Mouse (Mus musculus): Measurements from ENCODE around the gene Slc50a1.

GRCm38 (mm10) chr3:89294195-89294594, 23.8 kb upstream of the Slc50a1 start:
- TF ChIP-seq JUND (IDR thresholded peaks at IDR 0.05; ENCODE audit: low read depth, low read length), result no peak
- TF ChIP-seq CHD1 (IDR thresholded peaks at IDR 0.05; ENCODE audit: low read depth, low read length), result no peak
- no peak for TF ChIP-seq E2F4 (IDR thresholded peaks at IDR 0.05; ENCODE audit: borderline replicate concordance, low read depth, low read length)
- TF ChIP-seq CTCF (IDR thresholded peaks at IDR 0.05 in 2 of 3, conservative IDR thresholded peaks at IDR 0.05 in 1 of 3; ENCODE audit: control insufficient read depth in 1 of 3, insufficient read depth in 1 of 3, low read depth in 2 of 3, low read length in 3 of 3, poor library complexity in 1 of 3, severe bottlenecking in 1 of 3), result no peak
- no peak for TF ChIP-seq POLR2A (IDR thresholded peaks at IDR 0.05; ENCODE audit: control insufficient read depth in 1 of 2, insufficient read depth in 1 of 2, low read depth in 1 of 2, low read length in 2 of 2, poor library complexity in 1 of 2)
- no peak for TF ChIP-seq CHD2 (IDR thresholded peaks at IDR 0.05; ENCODE audit: low read length)
- no peak for TF ChIP-seq MAFK (IDR thresholded peaks at IDR 0.05; ENCODE audit: borderline replicate concordance, low read depth, low read length)
- no peak for TF ChIP-seq POLR2AphosphoS5 (IDR thresholded peaks at IDR 0.05; ENCODE audit: borderline replicate concordance, low read depth, low read length)
- no peak for TF ChIP-seq GABPA (IDR thresholded peaks at IDR 0.05; ENCODE audit: low read depth, low read length)
- TF ChIP-seq GATA1 (IDR thresholded peaks at IDR 0.05; ENCODE audit: low read depth, low read length), result no peak
- no peak for TF ChIP-seq KAT2A (conservative IDR thresholded peaks at IDR 0.05; ENCODE audit: low read depth, low read length)
- TF ChIP-seq MXI1 (IDR thresholded peaks at IDR 0.05; ENCODE audit: low read depth, low read length), result no peak
- TF ChIP-seq RCOR1 (IDR thresholded peaks at IDR 0.05; ENCODE audit: low read depth, low read length), result no peak

Data from MEL (cell line).